Comparison of ENCODE assay signal across 30 mouse cellular contexts in the genomic region with DNA sequence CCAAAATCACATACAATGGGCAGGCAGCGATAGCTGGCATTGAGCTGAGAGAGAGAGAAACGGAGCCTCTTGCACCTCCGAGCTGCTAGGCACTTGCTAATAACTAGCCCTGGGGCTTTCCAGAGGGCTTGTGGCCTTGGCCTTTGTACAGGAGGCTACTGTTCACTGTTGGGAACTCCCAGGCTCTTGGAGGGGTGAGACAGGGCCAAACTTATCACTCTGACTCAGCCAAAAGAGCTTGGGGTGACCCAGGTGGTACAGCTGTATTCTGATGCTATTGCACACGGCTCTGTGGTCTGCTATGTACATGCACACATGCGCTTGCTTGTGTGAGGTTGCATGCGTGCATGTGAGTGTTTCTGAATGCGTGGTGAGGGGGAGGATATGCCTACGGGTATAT. TPM values are rescaled to one million over a fixed set of nuclear protein-coding genes. Genes with fewer than 3 reads are reported as not detected.
DNase-seq lines count a peak whose midpoint lies in the region; ATAC-seq lines count a peak whose summit lies in the region.
"Had no signal": no experiment of that assay in that cellular context is flagged by ENCODE, and none has a peak within 500 bp of the region (broad histone marks: within the 10 kb centered on the region; RNA-seq: fewer than 3 reads in every experiment).

No protein-coding gene starts in this region.

- peaks cover 35% of the 10 kb centered on the region for H3K27me3 ChIP-seq in midbrain, embryonic 12.5 days
- H3K27me3 ChIP-seq in midbrain, embryonic 14.5 days (ENCODE audit: control insufficient read depth, insufficient read depth, low read length): no peaks in the 10 kb centered on the region
- H3K27me3 ChIP-seq: heart, embryonic 13.5 days; hindbrain, embryonic 15.5 days; lung, embryonic 15.5 days; Patski had no signal

- no peak overlapping the region for H3K4me3 ChIP-seq in midbrain, embryonic 12.5 days
- no peak overlapping the region for H3K4me3 ChIP-seq in midbrain, embryonic 14.5 days (replicated peaks; ENCODE audit: low read depth, low read length)
- H3K4me3 ChIP-seq: heart, adult 2 months; heart, embryonic 13.5 days; hindbrain, embryonic 10.5 days; hindbrain, embryonic 15.5 days; liver, embryonic 15.5 days; lung, embryonic 15.5 days; megakaryocyte, embryonic 14.5 days had no signal

- H3K9ac ChIP-seq in midbrain, embryonic 12.5 days (replicated peaks): no peak overlapping the region
- no peak overlapping the region for H3K9ac ChIP-seq in midbrain, embryonic 14.5 days (replicated peaks; ENCODE audit: low read length)
- H3K9ac ChIP-seq: heart, embryonic 13.5 days; hindbrain, embryonic 15.5 days; liver, embryonic 15.5 days; lung, embryonic 15.5 days had no signal

- H3K4me1 ChIP-seq in midbrain, embryonic 12.5 days: peaks cover 49% of the 10 kb centered on the region
- H3K4me1 ChIP-seq in midbrain, embryonic 14.5 days (ENCODE audit: control insufficient read depth, insufficient read depth, low read length): peaks cover 43% of the 10 kb centered on the region

- H3K9me3 ChIP-seq in midbrain, embryonic 12.5 days: no peaks in the 10 kb centered on the region
- H3K9me3 ChIP-seq in midbrain, embryonic 14.5 days (ENCODE audit: control insufficient read depth, low read length): no peaks in the 10 kb centered on the region
- H3K9me3 ChIP-seq: heart, embryonic 13.5 days; hindbrain, embryonic 10.5 days; hindbrain, embryonic 15.5 days; liver, embryonic 15.5 days; lung, embryonic 15.5 days; megakaryocyte, embryonic 14.5 days had no signal

- peak; percentile 57 for DNase-seq in adrenal gland, adult 2 months
- no peak for DNase-seq in adrenal gland, adult 8-10 months
- no peak for DNase-seq in midbrain, embryonic 14.5 days
- peak; percentile 19 for DNase-seq in NIH3T3 (ENCODE audit: low read depth)
- DNase-seq in heart, postnatal 4 days: no peak
- no peak for DNase-seq in urinary bladder, postnatal 25 days (ENCODE audit: low spot score)
- DNase-seq: adrenal gland, postnatal 10 days; cerebellum, adult 8-10 months; cerebellum, postnatal 25 days; heart, adult 2 months; heart, postnatal 10 days; kidney, adult 11 months; kidney, postnatal 25 days; layer of hippocampus, postnatal 36 days; left cerebral cortex, postnatal 4 days; thymus, adult 2 months; thymus, postnatal 36 days had no signal

- no peak for ATAC-seq in midbrain, embryonic 12.5 days (ENCODE audit: low FRiP score, low read depth)
- ATAC-seq in midbrain, embryonic 14.5 days (ENCODE audit: low FRiP score, low TSS enrichment): no peak
- ATAC-seq: CD4-positive, CD25-positive, alpha-beta regulatory T cell, adult 4 months; inflammation-experienced regulatory T-cells, adult 6 months; midbrain, embryonic 16.5 days; Patski had no signal

- 0 out of 2 replicates have a peak overlapping the region, but pooled peaks have one; percentile 2 for H3K27ac ChIP-seq in midbrain, embryonic 12.5 days (replicated peaks)
- no peak overlapping the region for H3K27ac ChIP-seq in midbrain, embryonic 14.5 days (replicated peaks; ENCODE audit: low read depth, low read length)
- H3K27ac ChIP-seq: heart, adult 2 months; heart, embryonic 13.5 days; hindbrain, embryonic 15.5 days; liver, embryonic 15.5 days; lung, embryonic 15.5 days had no signal

- WGBS in midbrain, embryonic 12.5 days: 83% methylated on average over 8 of the region's 8 CpGs
- 80% methylated on average over 8 of the region's 8 CpGs for WGBS in midbrain, embryonic 14.5 days

- no peak overlapping the region for H3K4me2 ChIP-seq in midbrain, embryonic 12.5 days (replicated peaks)
- H3K4me2 ChIP-seq in midbrain, embryonic 14.5 days (ENCODE audit: low read length): no peak overlapping the region
- H3K4me2 ChIP-seq: heart, embryonic 13.5 days; hindbrain, embryonic 15.5 days; liver, embryonic 15.5 days; lung, embryonic 15.5 days had no signal

- no peaks in the 10 kb centered on the region for H3K36me3 ChIP-seq in midbrain, embryonic 12.5 days
- H3K36me3 ChIP-seq in midbrain, embryonic 14.5 days (ENCODE audit: control insufficient read depth, insufficient read depth, low read length): no peaks in the 10 kb centered on the region
- H3K36me3 ChIP-seq: heart, embryonic 13.5 days; hindbrain, embryonic 10.5 days; hindbrain, embryonic 15.5 days; liver, embryonic 15.5 days; lung, embryonic 15.5 days had no signal

RNA-seq across cellular contexts. Expression of a gene that starts 6.3 kb away (rescaled TPM):
- under 1 TPM; 0.32 to 0.73 TPM for total RNA-seq in adrenal gland, adult 2 months (2021)
- polyA plus RNA-seq in adrenal gland, adult 2 months (2012; rRNA removed): 0.47 and 0.86 TPM in 2 replicates
- 1 to 10 TPM in 1 of 4 experiments, under 1 TPM in 3; 0.20 to 1.1 (median 0.57) TPM for total RNA-seq in adrenal gland, adult 8-10 months (2022)
- 21.8 and 24.2 TPM in 2 replicates for polyA plus RNA-seq in midbrain, embryonic 12.5 days (2016; fragmentation: Nextera tagmentation; extraction: Ambion mirVana)
- 3.5 and 5.8 TPM in 2 replicates for polyA plus RNA-seq in midbrain, embryonic 14.5 days (2014; fragmentation: Nextera tagmentation; extraction: Ambion mirVana)
- 1 to 10 TPM; 1.5 to 2.0 TPM for total RNA-seq in heart, postnatal 4 days (2021)
- total RNA-seq: liver, adult 2 months; neutrophil, adult 5-6 weeks had no signal
- polyA plus RNA-seq: inflammation-experienced regulatory T-cells, adult 6 months had no signal

Comparison
In these comparisons a context has a peak if more than half of its experiments do, and no peak if none do; other contexts are left out.
1. DNase-seq: peak in adrenal gland, adult 2 months (single experiment) and NIH3T3 (single experiment); none in adrenal gland, adult 8-10 months (single experiment), midbrain, embryonic 14.5 days (single experiment), heart, postnatal 4 days (single experiment) and urinary bladder, postnatal 25 days (single experiment).